Mouse (Mus musculus) heart, postnatal 36 days (tissue): ENCODE measurements around the gene Cpa2. TPM values are rescaled to one million over a fixed set of nuclear protein-coding genes. Genes with fewer than 3 reads are reported as not detected.

Experiments
- total RNA-seq, 2 experiments: library from RNA; stranded (reverse); gene quantifications; 2 replicates each; pipeline ENCODE4 v1.2.3; 2021

The Cpa2 gene
- total RNA-seq, 2 experiments from 2014 or later, result not detected

Other genes with a start within 250 kb of the Cpa2 start
- 10 to 100 TPM; 70.9 to 74.9 TPM for gene Ube2h, start 237.0 kb upstream of the Cpa2 start, total RNA-seq
- gene Zc3hc1, start 150.6 kb upstream of the Cpa2 start, total RNA-seq, result 10 to 100 TPM; 14.7 to 14.8 TPM
- gene Klhdc10, start 139.7 kb upstream of the Cpa2 start, total RNA-seq, result 10 to 100 TPM; 50.6 to 55.2 TPM
- 1 to 10 TPM; 8.3 to 8.4 TPM for gene Tmem209, start 31.8 kb upstream of the Cpa2 start, total RNA-seq
- under 1 TPM; 0.22 to 0.31 TPM for gene Ssmem1, start 31.7 kb upstream of the Cpa2 start, total RNA-seq
- not detected for gene Cpa4, start 26.8 kb downstream of the Cpa2 start, total RNA-seq
- gene Cpa5, start 69.4 kb downstream of the Cpa2 start, total RNA-seq, result not detected
- gene Cpa1, start 97.6 kb downstream of the Cpa2 start, total RNA-seq, result under 1 TPM in 1 of 2 experiments, not detected in 1; 0.27 TPM
- 1 to 10 TPM; 2.5 to 2.7 TPM for gene Cep41, start 152.2 kb downstream of the Cpa2 start, total RNA-seq
- gene Mest, start 182.0 kb downstream of the Cpa2 start, total RNA-seq, result 10 to 100 TPM; 12.0 to 15.5 TPM